Mouse (Mus musculus) ovary, postnatal 10 days (tissue): Measurements from ENCODE around the gene Mafg.
"Not testable (repeated sequence)": the region's sequence is repeated elsewhere in the genome, so short reads cannot be mapped to it uniquely, and the experiment has no call there.

Source experiments
- DNase-seq: peaks from one replicate; pipeline ENCODE4 v3.0.0; 2022; ENCODE audit warnings: low spot score

Mafg gene

DNA sequence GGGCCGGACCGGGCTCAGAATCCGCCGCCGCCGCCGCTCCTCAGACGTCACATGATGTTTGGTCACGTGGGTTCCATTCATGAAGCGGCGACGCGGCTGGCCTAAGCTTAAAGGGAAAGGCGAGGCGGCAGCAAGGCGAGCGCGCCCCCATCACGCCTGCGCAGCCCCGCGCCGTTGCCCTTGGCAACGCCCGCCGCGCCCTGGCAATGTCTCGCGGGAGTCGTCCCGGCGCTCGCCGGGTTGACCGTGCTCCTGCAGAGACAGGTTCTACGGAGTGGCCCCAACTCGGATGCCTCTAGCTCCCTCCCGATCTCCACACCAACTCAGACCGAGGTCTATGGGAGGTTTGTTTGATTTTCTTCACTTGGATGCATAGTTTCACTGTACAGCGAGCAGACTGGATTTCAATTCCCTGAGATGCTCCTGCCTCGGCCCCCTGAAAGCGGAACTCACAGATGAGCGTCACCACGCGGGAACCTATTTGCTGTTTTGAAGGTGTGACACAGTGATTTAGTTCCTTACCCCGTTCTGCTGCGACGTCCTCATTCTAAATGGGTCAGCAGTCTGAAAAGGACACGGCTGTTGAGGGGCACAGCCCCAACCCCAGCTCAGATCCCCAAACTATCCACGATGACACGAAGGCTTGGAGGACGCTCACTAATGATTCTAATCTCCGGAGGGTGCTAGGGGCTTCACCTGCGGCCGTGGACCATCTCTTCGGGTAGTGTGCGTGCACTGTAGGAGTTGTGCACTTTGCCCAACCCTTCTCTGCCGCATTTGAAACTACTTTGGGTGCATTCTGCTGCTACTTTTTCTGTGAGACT, at the start of gene Mafg:
Gene Mafg, minus strand, starts transcription at position 81 of the 824 bp plus-strand sequence.
- peak; percentile 83 for DNase-seq

DNA sequence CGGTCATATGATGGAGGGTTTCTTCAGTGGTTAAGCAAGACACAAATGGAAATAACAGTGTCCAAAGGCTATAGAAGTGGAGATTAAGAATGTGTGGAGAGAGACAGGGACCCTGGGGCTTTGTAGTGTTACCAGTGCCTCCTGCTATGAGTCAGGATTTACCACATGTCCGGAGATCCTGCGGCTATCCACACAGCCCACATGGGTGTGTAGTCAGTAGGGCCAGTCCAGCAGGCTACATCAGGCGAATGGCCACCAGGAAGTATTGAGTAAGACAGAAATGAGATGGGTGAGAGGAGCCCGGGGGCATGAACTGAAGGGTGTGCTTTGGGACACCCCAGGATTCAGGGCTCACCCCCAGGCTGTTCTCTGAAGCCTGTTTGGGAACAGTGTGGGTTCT, 49.3 kb upstream of the Mafg start:
- no peak for DNase-seq

DNA sequence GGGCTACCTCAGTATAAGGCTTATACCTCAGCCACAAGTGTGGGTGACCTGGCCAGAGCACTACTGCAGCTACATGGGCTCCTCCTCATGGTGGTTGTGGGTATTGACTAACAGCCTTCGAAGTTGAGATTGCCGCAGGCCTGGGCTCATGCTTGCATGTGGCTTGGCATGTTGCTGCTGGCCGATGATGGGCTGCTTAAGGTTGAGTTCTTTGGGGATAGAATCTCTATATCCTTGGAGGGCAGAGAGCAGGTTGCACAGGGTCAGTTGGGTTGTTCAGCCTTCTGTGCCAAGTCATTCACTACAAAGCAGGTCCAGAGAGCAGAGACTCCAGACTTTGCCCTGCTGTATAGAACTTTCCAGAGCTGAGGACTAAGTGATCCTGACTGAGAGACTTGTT, 46.5 kb upstream of the Mafg start:
- no peak for DNase-seq

DNA sequence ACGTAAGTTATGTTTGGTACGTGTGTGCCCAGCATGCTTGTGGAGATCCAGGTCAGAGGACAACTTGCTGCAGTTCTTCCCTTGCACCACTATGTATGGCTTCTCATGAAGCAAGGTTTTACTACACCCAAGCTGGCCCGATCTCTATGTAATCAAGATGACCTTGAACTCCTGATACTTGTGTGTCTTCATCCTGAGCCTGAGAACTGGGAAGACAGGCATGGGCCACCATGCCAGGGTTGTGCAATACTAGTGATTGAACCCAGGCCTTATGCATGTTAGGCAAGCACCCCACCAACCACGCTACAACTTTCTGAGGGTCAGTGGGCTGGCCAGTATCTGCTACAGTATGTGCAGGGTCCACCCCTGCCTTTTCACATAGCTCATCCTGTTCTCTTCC, 43.6 kb upstream of the Mafg start:
- no peak for DNase-seq

DNA sequence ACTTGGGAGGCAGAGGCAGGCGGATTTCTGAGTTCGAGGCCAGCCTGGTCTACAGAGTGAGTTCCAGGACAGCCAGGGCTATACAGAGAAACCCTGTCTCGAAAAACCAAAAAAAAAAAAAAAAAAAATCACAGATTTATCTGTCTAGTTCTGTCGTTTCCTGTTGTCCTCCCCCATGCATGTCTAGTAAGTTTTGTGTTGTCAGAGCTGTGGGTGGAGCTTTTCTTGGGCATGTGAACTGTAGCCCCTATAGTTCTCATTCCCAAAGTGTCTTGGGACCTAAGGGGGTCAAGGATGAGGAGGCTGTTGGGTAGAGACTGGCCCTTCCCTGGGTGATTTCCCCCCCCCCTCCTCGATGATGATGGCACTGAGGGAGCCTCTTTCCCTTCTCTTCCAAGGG, 42.5 kb upstream of the Mafg start:
- not testable (repeated sequence) for DNase-seq

DNA sequence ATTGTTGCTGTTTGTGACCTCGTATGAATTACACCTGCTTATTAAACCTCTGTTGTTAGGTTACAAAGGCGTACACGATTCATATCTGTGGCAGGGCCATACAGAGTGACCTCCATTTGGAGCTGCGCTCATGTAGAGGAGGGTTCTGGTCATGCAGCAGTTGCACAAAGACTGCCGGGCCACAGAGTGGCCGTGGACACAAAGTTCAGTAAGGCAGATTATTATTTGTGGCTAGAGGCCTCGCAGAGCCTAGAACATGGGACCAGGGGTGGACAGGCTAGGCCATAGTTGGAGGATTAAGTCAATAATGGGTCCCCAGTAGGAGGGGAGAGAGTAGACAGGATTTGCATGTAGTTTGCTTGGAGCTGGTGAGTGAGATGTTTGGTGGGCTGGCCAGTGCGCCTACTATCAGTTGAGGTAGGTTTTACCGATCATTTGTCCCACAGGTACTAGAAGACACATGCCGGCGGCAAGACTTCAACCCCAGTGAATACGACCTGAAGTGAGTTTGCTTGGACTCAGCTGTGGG, 40.3 kb upstream of the Mafg start:
- no peak for DNase-seq

DNA sequence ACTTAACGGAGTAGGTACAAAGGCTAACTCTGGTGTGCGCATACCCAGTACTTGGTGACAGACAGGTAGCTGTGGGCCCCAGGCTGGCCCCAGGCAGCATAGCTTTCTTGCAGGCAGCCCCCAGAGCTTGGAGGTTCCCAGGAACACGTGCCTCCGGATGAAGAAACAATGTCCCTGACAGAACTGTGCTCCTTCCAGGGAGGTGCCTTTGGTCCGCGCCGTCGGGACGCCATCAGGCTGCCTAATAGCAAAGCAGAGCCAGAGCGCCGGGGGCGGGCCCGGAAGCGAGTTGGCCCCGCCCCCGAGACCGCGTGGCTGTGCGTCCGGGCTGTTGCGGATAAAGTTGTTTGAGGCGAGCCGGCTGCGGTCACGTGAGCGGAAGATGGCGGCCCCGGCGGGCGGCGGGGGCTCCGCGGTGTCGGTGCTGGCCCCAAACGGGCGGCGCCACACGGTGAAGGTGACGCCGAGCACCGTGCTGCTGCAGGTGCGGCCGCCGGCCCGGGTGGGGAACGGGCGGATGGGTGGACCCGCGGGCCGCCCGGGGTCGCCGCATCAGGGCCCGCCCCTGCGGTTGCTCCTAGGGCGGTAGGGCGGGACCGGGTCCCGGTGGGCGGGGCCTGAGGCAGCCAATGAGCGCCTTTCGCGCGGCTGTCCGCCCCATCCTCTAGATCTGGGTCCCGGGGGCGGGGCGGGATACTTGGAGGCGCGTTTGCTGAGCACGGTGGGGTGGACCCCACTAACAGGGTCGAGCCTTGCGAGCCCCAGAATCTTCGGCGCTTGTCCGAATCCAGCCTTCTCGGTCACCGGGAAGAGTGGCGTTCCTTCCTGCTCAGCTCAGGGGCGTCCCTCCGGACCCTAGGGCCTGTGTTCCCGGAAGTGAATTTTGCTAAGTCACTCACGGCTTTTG, 39.5 kb upstream of the Mafg start, which contains the start of gene Aspscr1:
Gene Aspscr1, plus strand, starts transcription at position 287 of the 907 bp plus-strand sequence.
- peak; percentile 91 for DNase-seq

DNA sequence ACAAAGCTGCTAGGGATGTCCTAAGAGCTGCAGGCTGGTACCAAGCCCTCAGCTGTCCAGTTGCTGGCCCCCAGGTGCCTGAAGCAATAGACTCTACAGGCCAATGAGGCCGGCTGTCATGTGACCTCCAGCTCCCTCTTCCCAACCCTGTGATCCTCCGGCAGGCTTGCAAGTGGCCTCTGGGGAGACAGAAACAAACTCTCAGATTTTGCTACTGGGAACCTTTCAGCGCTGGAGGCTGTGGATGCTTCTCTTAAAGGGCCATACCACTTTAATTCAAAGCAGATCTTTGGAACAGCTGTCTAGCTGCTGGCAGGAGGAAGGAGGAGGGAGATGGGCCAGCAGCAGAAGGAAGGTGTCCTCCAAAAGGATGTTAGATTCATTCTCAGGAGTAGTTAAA, 33.2 kb upstream of the Mafg start:
- no peak for DNase-seq

DNA sequence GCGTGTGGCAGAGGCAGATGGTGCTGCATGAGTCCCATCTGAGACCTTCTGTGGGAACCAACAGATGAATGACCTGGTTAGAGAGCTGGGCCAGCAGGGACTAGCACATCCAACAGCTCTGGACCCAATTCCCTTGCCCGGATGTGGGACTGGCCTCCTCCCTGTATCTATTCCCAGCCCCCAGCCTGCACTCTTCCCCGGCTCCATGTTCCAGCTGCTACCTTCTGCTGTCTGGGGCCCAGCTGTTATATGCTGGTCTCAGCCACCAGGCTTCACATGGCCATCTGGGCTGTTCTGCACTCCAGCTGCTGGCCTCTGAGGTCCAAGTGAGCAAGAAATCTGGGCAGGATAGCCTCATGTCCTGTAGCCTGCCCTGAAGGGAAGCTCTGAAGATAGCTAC, 32.0 kb upstream of the Mafg start:
- no peak for DNase-seq

DNA sequence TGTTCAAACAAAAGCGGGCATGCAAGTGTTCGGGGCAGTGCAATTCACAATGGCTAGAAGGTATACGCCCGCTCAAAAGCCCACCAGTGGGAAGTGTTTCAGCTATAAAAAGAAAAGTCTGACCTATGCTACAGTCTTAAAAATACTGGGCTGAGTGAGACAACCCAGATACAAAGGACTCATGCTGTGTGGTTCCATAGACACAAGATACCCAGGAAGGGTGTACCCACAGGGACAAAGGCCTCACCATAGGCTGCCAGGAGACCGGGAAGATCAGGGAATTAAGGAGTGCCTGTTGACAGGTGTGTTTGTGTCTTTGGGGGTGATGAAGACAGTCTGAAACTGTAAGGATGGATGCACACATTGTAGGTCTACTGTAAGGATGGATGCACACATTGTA, 30.3 kb upstream of the Mafg start:
- no peak for DNase-seq

DNA sequence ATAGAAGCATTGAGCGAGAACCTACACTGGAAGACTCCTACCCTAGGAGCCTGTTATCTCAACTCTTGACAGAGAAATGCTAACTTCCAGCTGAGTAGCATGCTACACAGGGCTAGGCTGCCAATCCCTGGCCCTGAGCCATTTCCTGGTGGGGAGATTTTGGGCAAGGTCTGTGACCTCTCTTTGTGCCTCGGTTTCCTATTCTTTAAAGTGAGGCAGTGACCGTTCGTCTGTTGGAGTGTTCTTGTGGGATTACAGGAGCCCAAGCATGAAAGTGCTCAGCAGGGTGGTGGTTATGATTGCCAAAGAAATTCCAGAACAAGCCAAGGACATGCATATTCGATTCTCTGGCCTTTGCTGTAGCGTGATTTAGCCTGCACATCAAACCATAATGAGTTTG, 29.4 kb upstream of the Mafg start:
- no peak for DNase-seq

DNA sequence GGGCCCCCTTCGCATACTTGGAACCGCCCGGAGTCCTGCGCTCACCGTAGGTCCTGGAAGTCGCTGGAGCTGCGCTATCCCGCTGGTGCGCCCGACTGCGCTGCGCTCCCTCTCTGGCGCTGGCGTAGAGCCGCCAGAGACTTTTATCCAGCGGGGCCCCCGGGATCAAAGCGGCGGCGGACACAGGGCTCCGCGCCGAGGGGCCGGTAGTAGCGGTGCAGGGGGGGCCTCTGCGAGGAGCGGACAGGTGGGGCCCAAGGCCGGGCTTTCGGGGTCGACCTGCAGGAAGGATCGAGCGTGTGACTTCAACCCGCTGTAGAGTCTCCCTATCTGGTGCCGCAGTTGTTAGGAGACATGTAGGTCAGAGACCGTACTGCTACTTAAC, 27.7 kb upstream of the Mafg start, which contains the start of gene Notum:
Gene Notum, minus strand, starts transcription at position 100 of the 385 bp plus-strand sequence.
- DNase-seq = no peak

DNA sequence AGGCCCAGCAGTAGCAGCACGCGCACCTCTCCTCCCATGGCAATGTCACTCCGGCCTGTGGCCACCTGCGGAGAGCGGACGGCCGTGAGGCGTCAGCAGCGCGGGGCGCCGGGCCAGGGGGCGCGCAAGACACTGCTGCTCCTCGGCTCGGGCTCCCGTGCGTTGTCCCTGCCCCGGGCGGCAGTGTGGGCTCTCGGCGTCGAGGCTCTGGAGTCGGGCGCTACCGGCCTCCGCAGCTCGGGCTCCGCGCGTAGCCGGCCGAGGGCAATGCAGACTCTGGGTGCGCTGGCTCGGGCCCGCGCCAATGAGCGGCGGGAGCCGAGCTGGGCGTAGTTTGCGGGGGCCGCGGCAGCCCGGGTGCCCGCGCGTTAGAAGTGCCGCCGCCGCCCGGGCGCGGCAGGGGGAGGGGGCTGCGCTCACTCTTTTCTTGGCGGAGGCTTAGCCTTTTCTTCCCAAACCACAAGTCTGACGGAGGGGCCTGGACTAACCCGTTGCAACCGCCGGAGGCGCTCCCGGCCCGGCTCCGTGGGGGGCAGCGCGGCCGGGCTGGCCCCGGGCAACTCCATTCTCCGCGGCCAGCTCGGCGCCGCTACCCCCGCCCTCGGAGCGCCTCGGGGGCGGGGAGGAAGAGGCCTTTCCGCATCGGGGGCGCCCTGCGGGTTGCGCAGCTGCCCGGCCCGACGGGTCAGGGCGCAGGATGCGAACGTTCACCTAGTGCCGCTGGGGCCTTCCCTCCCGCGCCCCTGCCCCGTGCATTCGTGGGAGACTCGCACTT, 27.1 kb upstream of the Mafg start:
- no peak for DNase-seq

DNA sequence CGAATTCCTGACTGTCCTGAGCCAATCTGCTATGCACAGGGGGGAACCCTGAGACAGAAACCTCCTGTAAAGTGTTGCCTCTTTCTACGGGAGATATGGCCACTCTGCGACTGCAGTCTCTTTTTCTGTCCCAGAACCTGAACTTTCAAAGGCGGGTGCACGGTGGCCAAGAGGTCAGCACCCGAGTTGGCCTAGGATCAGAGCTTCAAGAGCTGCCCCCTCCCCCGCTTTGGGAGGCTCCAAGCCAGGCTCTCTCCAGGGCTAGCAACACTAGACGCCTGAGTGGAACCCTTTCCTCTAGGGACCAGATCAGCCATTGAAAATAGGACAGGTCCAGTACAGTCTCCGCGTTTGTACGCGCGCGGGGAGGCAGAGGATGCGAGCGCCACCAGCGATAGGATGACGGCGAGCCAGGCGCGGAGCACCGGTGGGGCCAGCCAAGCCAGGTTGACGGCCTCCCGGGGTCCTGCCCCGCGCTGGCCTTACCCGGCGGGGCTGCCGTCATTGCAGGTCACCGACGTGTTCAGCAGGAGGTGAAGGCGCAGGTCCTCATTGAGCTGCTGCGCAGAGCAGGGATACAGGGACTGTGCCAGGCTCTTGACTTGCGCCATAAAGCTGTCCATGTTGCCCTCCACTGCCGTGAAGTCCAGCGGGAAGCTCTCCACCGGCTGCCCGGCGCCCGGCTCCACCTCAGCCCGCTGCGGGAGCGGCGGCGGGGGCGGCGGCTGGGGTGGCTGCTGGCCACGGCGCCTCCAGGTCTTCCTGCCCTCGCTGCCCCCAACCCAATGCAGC, 26.3 kb upstream of the Mafg start:
- no peak for DNase-seq

DNA sequence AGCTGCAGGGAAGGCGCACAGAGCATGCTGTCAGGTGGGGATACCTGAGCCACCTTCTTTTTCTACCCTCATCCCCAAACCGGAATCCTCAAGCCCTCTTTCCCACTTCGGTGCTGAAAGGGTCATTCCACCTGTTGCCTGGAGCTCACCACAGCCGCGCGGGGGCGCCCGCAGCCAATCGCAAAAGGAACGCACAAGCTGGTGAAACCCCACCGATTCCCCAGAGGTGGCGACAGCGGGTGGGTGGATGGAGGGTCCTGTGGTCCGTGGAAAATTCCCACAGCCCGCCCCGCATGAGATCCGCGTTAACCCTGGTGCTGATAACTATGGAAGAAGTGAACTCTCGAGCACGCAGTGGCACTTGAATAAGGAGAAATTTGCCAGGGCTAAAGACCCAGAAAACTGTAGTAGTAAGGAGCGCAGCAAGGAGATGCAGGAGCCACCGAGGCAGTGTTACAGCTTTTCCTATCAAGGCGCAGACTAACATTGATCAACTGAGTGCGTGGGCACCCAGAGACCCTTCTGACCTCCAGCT, 25.5 kb upstream of the Mafg start:
- peak; percentile 72 for DNase-seq

DNA sequence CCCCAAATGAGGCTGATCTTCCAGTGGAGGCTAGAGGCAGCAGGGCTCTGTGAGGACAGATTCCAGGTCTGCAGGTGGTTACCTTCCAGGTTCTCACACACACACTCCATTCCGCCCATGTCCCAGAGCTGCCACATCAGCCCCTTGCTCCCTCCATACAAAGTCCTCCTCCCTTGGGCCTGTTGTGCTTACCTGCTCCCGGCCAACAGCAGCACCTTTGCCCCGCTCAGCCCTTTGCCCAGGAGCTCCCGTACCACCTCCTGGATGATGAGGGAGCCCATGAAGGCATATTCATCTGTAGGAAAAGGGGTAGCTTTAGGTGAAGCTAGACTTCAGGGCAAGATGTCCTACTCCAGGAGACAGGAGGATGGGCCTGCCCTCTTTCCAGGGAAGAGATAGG, 23.9 kb upstream of the Mafg start:
- DNase-seq = no peak

DNA sequence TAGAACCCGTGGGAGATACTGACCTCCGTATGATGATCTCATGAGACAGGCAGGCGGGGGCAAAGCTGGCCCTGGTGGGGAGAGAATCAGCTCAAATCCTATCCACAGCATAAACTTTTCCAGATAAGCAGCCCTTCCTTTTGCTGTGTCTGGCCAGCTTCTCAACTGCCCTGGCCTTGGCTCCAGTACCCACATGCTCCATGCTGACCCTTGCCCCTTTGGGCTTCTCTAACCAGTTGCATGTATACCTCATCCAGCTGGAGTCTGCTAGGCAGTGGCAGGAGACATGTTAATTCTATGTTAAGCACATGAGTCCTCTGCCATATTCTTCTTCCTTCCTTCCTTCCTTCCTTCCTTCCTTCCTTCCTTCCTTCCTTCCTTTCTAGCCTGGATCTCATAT, 21.3 kb upstream of the Mafg start:
- no peak for DNase-seq

DNA sequence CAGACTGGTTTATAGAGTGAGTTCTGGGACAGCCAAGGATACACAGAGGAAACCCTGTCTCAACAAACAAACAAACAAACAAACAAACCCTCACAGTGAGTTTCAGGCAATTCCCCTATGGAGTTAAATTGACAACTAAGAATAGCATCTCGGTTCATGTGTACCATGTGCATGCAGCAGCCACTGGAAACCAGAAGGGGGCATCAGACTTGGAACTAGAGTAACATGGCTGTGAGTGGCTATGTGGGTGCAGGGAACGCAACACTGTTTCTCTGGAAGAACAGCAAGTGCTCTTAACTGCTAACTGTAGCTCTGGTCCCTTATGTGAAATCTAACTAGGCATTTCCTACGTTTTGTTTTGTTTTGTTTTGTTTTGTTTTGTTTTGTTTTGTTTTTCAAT, 18.5 kb upstream of the Mafg start:
- DNase-seq = no peak

DNA sequence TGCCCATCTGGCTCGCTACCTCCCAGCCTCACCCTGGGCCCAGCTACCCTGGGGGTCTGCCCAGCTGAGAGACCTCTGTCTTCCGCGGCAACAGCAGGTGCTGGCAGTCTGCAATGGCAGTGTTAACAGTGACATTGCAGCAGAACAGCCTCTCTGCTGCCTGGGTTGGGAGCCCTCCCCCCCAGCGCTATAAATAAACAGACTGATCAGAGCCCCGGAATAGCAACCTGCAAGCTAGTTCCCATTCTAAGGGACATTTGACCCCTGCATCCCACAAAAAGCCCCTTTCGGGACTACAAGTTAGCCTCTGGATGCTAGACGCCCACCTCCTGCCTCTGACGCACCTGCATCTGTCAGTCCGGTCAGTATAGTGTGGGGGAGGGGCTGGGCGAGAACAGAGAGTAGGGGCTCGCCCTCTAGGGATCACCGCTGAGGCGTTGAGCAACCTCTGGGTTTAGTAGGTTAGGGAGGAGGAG, 14.6 kb upstream of the Mafg start, which contains the start of gene Myadml2:
Gene Myadml2, minus strand, starts transcription at position 158 of the 476 bp plus-strand sequence.
- DNase-seq = no peak

DNA sequence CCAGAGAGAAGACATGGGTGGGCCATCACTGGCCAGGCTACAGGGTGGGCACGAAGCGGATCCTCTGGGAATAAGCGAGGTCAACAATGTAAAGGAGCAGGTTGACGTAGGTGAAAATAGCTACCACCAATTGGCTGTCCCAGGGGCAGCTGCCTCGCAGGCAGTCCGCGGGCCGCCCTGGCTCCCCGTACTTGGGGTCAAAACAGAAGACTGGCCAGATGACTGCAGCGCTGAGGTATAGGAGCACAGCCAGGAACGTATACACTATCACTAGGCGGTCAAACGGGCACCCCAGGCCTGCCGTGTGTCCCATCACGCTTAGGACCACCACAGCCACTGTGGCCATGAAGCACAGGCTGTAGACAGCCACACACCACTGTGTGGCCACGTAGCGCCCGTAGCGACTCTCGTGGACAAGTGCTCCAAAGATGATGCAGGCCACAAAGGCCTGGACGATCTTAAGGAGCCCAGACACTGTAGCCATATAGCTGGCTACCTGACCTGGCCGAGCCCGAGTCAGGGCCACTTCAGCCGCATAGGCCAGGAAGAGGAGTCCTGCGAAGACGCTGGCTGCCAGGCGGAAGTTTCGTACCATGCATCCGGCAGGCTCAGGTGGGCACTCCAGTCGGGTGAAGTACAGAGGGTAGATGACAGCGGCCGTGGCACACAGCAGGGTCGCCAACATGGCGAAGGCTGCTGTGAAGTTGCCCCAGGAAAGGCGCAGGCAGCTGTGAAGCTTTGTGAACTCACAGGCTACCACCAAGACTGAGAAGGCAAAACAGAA, 13.8 kb upstream of the Mafg start:
- DNase-seq = no peak
